8 mouse cellular contexts compared by ENCODE assay signal in genomic region chr14:45011260-45011659, GRCm38 (mm10).
"Had no signal": no experiment of that assay in that cellular context is flagged by ENCODE, and none has a peak within 500 bp of the region (broad histone marks: within the 10 kb centered on the region; RNA-seq: fewer than 3 reads in every experiment).

No protein-coding gene starts in this region.

- H3K4me3 ChIP-seq: limb, embryonic 10.5 days; midbrain, embryonic 12.5 days had no signal

- H3K36me3 ChIP-seq: limb, embryonic 10.5 days; midbrain, embryonic 12.5 days had no signal

- H3K9ac ChIP-seq: midbrain, embryonic 12.5 days had no signal

- H3K27ac ChIP-seq: limb, embryonic 10.5 days; midbrain, embryonic 12.5 days had no signal

- H3K4me2 ChIP-seq: midbrain, embryonic 12.5 days had no signal

- H3K4me1 ChIP-seq: limb, embryonic 10.5 days; midbrain, embryonic 12.5 days had no signal

- DNase-seq: kidney, adult 18-20 months; kidney, postnatal 14 days; lung, adult 18-20 months; right cerebral cortex, postnatal 25 days; thymus, postnatal 36 days had no signal

- H3K27me3 ChIP-seq: midbrain, embryonic 12.5 days had no signal

- H3K9me3 ChIP-seq: limb, embryonic 10.5 days; midbrain, embryonic 12.5 days had no signal

- ATAC-seq: midbrain, embryonic 16.5 days had no signal
